Mouse (Mus musculus) embryonic facial prominence, embryonic 13.5 days (tissue): ENCODE measurements around the gene Cep95. TPM values are rescaled to one million over a fixed set of nuclear protein-coding genes. Genes with fewer than 3 reads are reported as not detected.
A peak's percentile ranks its signal among the peaks of the same experiment; 100 is the strongest.
"Not testable (repeated sequence)": the region's sequence is repeated elsewhere in the genome, so short reads cannot be mapped to it uniquely, and the experiment has no call there.

Experiments used
- ATAC-seq: fragments of 200-750 bp; cut with Nextera tagmentation; 2 replicates; pipeline ENCODE4 v1.8.0; 2017; ENCODE audit warnings: low read depth; ENCODE audit not compliant: insufficient number of reproducible peaks, insufficient read depth, low FRiP score, low TSS enrichment
- H3K27ac ChIP-seq: fragments of 300-500 bp; sonication (generic); 2 replicates; pipeline ENCODE4 v1.5.1; 2015; ENCODE audit warnings: moderate library complexity, mild to moderate bottlenecking, inconsistent platforms
- H3K27me3 ChIP-seq: fragments of 300-500 bp; sonication (generic); 2 replicates; pipeline ENCODE4 v1.6.1; 2015; ENCODE audit warnings: mild to moderate bottlenecking, inconsistent platforms
- H3K36me3 ChIP-seq: fragments of 300-500 bp; sonication (generic); 2 replicates; pipeline ENCODE4 v1.6.1; 2015; ENCODE audit warnings: mild to moderate bottlenecking, inconsistent platforms
- H3K4me1 ChIP-seq: fragments of 300-500 bp; sonication (generic); 2 replicates; pipeline ENCODE4 v1.6.1; 2015; ENCODE audit warnings: inconsistent platforms
- H3K4me2 ChIP-seq: fragments of 300-500 bp; sonication (generic); 2 replicates; pipeline ENCODE4 v1.6.1; 2015; ENCODE audit warnings: moderate library complexity, mild to moderate bottlenecking, inconsistent platforms
- H3K4me3 ChIP-seq: fragments of 300-500 bp; sonication (generic); 2 replicates; pipeline ENCODE4 v1.5.1; 2015; ENCODE audit warnings: mild to moderate bottlenecking, inconsistent platforms
- H3K9ac ChIP-seq: fragments of 300-500 bp; sonication (generic); 2 replicates; pipeline ENCODE4 v1.6.1; 2015; ENCODE audit warnings: mild to moderate bottlenecking, inconsistent platforms
- H3K9me3 ChIP-seq: fragments of 300-500 bp; sonication (generic); 2 replicates; pipeline ENCODE4 v1.6.1; 2016; ENCODE audit warnings: inconsistent platforms
- WGBS: fragments of 180-500 bp; shearing (Covaris S2); methylation state at CpG from one replicate; pipeline ENCODE4 v1.1.7; 2015; ENCODE audit warnings: mixed read lengths; 5-methylcytosine and 5-hydroxymethylcytosine counted together
- polyA plus RNA-seq: library from polyadenylated mRNA; unstranded; fragments of >200 nt; fragmentation: Nextera tagmentation; extraction: Ambion mirVana; gene quantifications from 2 replicates; pipeline ENCODE4 v1.2.1, GENCODE M21; 2015

Gene Cep95
- polyA plus RNA-seq, 1 experiment from 2014 or later, result 28.2 TPM

DNA sequence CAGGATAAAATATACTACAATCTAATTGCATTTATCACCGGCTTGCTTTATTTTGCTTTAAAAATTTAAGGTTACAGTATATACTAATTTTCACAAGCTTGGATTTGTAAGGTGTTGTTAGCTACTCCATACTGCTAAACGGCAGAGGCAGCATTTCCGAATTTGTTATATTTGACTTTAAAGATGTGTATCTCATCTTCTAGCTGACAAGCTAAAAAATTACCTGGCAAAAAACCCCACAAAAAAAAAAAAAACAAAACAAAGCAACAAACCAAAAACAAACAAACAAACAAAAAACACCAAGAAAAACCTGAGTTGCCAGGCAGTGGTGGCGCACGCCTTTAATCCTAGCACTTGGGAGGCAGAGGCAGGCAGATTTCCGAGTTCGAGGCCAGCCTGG lies 10.9 kb upstream of the Cep95 start:
- H3K27ac ChIP-seq, result no peak overlapping the region
- H3K9ac ChIP-seq, result no peak overlapping the region; the same call in 1 of the 2 replicates
- H3K4me1 ChIP-seq, result peaks cover 12% of the 10 kb centered on the region
- ATAC-seq, result no peak
- 94% methylated on average over 7 of the region's 7 CpGs for WGBS
- peaks cover 60% of the 10 kb centered on the region for H3K36me3 ChIP-seq
- no peaks in the 10 kb centered on the region for H3K9me3 ChIP-seq
- H3K4me2 ChIP-seq, result peak overlapping the region; percentile 65
- no peaks in the 10 kb centered on the region for H3K27me3 ChIP-seq
- peak overlapping the region; percentile 73 for H3K4me3 ChIP-seq

DNA sequence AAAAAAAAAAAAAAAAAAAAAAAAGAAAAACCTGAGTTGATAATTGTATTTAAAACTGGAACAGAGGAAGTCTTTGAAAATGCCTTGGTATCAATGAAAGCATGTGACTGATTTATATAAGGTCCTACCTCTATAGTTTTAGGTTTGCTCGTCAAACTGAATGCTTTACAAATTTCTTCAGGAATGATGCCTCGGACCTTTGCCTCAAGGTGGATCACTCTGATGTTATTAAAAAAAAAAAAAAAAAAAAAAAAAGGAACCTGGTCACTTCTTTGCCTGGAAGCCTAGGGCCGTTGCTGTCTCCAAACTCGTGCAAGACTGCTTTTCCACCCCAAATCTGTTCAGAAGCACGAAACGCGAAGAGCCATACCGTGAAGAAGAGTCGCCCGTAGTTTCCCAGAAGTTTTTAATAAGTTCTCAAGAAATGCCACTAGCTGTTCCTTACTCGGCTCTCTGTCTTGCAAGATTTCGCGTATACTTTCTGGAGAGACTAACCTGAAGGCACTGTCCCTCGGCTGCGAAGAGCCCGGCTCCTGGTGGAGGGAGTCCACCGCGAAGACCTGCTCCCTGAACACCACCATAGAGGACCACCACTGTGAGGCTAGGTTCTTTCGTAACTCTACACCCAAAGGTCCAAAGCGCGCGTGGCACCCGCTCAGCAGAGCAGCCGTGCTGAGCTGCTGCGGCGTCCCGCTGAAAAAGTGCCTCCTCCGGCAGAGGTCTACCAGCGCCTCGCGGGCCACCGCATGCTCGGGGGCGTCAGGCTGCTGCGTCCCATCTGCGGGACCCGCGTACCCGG lies 10.3 kb upstream of the Cep95 start:
- H3K4me2 ChIP-seq, result peak overlapping the region; percentile 65
- no peaks in the 10 kb centered on the region for H3K9me3 ChIP-seq
- H3K4me3 ChIP-seq, result peak overlapping the region; percentile 73
- no peaks in the 10 kb centered on the region for H3K27me3 ChIP-seq
- H3K27ac ChIP-seq, result peak overlapping the region; percentile 99
- peak; percentile 81 for ATAC-seq
- WGBS, result 2% methylated on average over 39 of the region's 39 CpGs
- peaks cover 12% of the 10 kb centered on the region for H3K4me1 ChIP-seq
- peak overlapping the region; percentile 89 for H3K9ac ChIP-seq
- H3K36me3 ChIP-seq, result peaks cover 60% of the 10 kb centered on the region

DNA sequence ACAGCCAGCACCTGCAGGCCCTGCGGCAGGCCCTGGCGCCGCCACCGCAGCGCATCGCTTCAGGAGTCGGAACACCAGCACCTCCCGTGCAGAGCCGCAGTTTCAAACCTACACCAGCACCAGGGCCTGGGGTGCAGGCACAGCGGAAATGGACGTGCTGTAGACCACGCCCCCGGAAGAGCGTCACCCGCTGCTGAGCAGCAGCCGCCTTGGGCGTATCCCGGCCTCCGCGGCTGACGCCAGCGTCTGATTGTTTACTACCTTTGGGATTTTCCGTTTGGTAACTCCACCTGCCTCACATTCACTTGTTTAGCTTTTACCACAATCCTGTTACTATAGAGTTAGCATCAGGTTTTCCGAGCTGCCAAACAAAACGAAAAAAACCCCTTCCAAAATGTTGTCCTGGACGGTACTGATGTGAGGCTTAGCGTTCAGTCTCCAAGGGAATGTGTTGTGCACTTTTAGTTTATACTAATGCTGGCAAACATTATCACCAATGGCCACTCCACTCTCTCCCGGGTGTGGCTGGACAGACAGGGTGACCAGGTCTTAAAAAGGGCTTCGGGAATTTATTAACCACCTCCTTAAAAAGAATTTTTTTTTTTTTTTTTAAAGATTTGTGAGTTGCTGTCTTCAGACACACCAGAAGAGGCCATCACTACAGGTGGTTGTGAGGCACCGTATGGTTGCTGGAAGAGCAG lies 9.5 kb upstream of the Cep95 start, which contains the start of gene Polg2:
Gene Polg2 (minus strand): TSS at position 150 of the 701 bp plus-strand sequence.
- H3K4me3 ChIP-seq, result peak within 1 kb of the TSS; percentile 73
- H3K9me3 ChIP-seq, result no peaks in the 10 kb centered on the region
- 3% methylated on average over 30 of the region's 30 CpGs for WGBS
- H3K4me1 ChIP-seq, result peaks cover 12% of the 10 kb centered on the region
- no peaks in the 10 kb centered on the region for H3K27me3 ChIP-seq
- peak within 1 kb of the TSS; percentile 65 for H3K4me2 ChIP-seq
- ATAC-seq, result peak; percentile 97
- peak within 1 kb of the TSS; percentile 99 for H3K27ac ChIP-seq
- H3K9ac ChIP-seq, result peak within 1 kb of the TSS; percentile 89
- peaks cover 60% of the 10 kb centered on the region for H3K36me3 ChIP-seq

DNA sequence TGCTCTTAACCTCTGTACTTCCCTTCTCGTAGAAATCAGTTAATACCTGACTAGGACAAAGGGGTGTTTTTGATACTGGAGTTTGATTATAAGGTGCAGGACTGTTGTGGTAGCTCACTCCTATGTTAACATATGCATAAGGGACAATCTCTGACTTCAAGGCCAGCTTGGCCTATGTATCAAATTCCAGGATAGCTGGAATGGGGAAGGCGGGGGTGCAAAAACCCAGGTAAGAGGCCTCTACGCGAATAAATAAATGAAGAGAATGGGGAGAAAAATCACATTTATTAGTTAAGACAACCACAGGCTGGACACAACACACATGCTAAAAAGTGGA lies 9.0 kb upstream of the Cep95 start:
- ATAC-seq, result no peak
- peak overlapping the region; percentile 73 for H3K4me3 ChIP-seq
- H3K27me3 ChIP-seq, result no peaks in the 10 kb centered on the region
- H3K4me1 ChIP-seq, result peaks cover 12% of the 10 kb centered on the region
- no peak overlapping the region for H3K9ac ChIP-seq
- H3K27ac ChIP-seq, result peak overlapping the region; percentile 99
- peaks cover 59% of the 10 kb centered on the region for H3K36me3 ChIP-seq
- no peaks in the 10 kb centered on the region for H3K9me3 ChIP-seq
- H3K4me2 ChIP-seq, result peak overlapping the region; percentile 65
- WGBS, result 65% methylated on average over 4 of the region's 4 CpGs

DNA sequence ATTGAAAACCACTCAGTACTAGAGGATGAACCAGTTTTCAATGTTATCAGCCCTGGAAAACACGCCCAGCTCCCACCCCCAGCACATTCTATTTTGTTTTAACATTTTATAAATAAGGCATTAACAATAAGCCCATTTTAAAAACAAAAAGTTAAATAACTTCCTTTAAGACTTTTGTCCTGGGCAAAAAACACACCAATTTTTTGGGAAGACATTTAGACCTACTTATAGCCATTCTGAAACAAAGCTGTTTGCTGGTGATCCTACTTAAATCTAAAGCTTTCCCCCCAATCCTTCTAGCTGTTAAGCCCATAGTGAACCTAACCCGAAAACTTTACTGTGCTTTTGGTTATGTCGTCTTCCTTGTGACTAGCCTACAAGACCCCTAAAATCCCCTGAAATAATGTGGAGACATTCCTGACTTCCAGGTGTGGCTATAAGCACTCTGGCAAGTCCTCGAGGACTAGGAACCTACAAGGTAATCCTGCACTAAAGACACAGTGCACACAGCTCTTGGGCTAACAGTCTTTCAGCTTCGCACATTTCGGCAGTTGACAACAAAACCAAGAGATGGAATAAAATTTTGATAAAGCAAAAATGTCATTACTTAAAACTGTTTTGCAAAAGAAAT lies 8.3 kb upstream of the Cep95 start:
- peaks cover 59% of the 10 kb centered on the region for H3K36me3 ChIP-seq
- H3K27ac ChIP-seq, result no peak overlapping the region
- no peak overlapping the region for H3K9ac ChIP-seq
- no peaks in the 10 kb centered on the region for H3K27me3 ChIP-seq
- H3K4me3 ChIP-seq, result no peak overlapping the region
- WGBS, result 78% methylated on average over 6 of the region's 6 CpGs
- H3K9me3 ChIP-seq, result no peaks in the 10 kb centered on the region
- no peak for ATAC-seq
- peak overlapping the region; percentile 18; the same call in 1 of the 2 replicates for H3K4me2 ChIP-seq
- H3K4me1 ChIP-seq, result peaks cover 19% of the 10 kb centered on the region

DNA sequence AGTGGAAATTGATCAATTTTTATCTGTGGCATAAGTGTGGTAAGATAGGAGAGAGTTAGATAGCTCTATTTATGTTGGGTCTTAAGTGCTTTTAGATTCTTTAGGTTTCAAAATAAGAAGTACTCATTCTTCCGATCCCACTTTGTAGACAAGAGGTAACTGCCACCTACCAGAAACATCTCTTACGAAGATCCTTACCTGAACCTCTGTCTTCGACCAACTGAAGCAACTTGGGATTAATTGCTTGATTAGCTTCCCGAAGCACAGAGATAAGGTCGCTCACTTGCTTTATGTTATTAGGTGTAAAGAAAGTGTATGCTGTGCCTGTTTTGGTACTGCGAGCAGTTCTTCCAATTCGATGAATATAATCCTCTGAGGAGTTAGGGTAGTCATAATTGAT lies 6.8 kb upstream of the Cep95 start:
- 92% methylated on average over 7 of the region's 7 CpGs for WGBS
- H3K9me3 ChIP-seq, H3K4me3 ChIP-seq, H3K9ac ChIP-seq, ATAC-seq, H3K27ac ChIP-seq, H3K4me2 ChIP-seq, H3K27me3 ChIP-seq: not testable (repeated sequence)
- Histone ChIP-seq H3K4me1 (peaks cover 24% of the 10 kb centered on the region), H3K36me3 (peaks cover 58% of the 10 kb centered on the region)

DNA sequence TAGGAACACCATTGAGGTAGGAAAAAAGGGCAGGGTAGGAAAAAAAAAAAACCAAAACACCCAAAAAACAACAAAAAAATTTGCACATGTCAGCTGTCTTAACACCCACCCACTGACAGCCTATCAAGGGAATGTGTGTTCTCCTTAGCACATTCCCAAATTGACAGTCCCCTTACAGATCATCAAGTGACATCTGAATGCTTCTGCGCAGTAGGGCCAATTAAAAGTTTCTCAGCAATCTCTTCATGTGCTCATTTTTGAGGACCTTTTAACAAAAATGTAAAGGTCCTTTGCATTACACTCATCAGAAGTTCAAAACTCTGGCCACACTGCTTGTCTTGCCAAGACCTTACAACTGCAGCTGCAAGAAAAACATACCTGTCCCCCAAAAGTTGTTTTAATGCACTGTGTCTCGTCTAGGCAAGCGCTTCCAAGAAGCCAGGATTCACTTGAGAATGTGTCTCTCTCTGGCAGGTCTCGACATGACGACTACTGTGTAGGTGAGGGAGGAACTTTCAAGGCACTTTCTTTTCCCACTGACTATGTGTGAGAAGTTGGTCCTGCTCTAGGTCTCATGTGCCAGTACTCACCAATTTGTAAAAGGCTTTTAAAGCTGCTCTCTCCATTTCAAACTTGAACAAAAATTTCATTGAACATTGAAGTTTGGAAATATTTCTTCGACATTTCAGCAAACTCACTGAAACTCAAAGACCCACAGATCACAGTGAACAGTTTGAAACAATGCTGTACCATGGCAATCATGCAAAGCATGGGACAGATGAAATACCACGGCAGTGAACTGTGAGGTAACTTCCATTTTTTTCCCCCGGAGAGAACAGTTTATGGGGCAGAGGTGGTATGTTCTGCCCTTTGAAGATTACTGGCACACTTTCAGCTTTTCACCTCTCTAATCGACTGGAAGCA lies 5.9 kb upstream of the Cep95 start:
- Histone ChIP-seq H3K4me2 (no peak overlapping the region), H3K9me3 (no peaks in the 10 kb centered on the region), H3K27me3 (no peaks in the 10 kb centered on the region), H3K9ac (no peak overlapping the region), H3K4me3 (no peak overlapping the region), H3K27ac (no peak overlapping the region), H3K36me3 (peaks cover 58% of the 10 kb centered on the region), H3K4me1 (peaks cover 17% of the 10 kb centered on the region)
- 76% methylated on average over 9 of the region's 9 CpGs for WGBS
- no peak for ATAC-seq

DNA sequence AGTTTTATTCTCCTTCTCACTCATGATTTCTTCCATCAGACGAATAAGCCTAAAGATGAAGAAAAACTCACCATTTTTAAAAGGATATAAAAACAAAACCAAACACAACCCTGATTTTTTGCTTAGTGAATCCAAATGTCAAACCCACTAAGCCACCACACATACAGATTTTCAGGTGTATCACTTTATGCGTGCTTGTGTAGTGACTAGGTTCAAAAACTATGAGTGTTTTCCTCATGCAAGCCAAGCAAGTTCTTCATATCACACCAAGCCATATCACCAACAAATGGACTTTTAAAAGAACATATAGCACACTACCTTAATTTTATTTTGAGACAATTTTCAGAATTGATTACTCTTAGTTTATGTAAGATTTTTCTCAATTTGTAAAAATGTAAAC lies 4.6 kb upstream of the Cep95 start:
- Histone ChIP-seq H3K27me3 (no peaks in the 10 kb centered on the region), H3K4me1 (peaks cover 17% of the 10 kb centered on the region), H3K9me3 (no peaks in the 10 kb centered on the region), H3K4me2 (no peak overlapping the region), H3K9ac (no peak overlapping the region), H3K27ac (no peak overlapping the region), H3K4me3 (no peak overlapping the region), H3K36me3 (peaks cover 58% of the 10 kb centered on the region)
- no peak for ATAC-seq
- WGBS, result 78% methylated on average over 2 of the region's 2 CpGs

DNA sequence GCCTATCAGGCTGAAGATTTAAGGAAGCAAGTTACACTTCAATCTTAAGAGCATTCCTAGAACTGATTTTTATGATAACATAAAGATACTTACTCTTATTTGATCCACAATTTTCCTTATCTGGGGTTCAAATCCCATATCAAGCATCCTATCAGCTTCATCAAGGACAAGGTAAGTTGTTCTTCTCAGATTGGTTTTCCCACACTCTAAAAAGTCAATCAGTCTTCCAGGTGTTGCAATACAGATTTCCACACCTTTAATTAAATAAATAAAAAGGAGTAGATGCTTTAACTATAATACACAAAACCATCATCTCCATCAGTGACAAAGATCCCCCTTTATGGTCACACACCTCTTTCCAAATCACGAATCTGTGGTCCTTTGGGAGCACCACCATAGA lies 4.0 kb upstream of the Cep95 start:
- H3K4me2 ChIP-seq, result no peak overlapping the region; the same call in 1 of the 2 replicates
- peaks cover 56% of the 10 kb centered on the region for H3K36me3 ChIP-seq
- H3K9me3 ChIP-seq, result no peaks in the 10 kb centered on the region
- WGBS, result 78% methylated on average over 1 of the region's 1 CpGs
- no peaks in the 10 kb centered on the region for H3K27me3 ChIP-seq
- no peak overlapping the region for H3K9ac ChIP-seq
- ATAC-seq, result no peak
- peak overlapping the region; percentile 87; the same call in 1 of the 2 replicates for H3K4me3 ChIP-seq
- no peak overlapping the region for H3K27ac ChIP-seq
- H3K4me1 ChIP-seq, result peaks cover 14% of the 10 kb centered on the region

DNA sequence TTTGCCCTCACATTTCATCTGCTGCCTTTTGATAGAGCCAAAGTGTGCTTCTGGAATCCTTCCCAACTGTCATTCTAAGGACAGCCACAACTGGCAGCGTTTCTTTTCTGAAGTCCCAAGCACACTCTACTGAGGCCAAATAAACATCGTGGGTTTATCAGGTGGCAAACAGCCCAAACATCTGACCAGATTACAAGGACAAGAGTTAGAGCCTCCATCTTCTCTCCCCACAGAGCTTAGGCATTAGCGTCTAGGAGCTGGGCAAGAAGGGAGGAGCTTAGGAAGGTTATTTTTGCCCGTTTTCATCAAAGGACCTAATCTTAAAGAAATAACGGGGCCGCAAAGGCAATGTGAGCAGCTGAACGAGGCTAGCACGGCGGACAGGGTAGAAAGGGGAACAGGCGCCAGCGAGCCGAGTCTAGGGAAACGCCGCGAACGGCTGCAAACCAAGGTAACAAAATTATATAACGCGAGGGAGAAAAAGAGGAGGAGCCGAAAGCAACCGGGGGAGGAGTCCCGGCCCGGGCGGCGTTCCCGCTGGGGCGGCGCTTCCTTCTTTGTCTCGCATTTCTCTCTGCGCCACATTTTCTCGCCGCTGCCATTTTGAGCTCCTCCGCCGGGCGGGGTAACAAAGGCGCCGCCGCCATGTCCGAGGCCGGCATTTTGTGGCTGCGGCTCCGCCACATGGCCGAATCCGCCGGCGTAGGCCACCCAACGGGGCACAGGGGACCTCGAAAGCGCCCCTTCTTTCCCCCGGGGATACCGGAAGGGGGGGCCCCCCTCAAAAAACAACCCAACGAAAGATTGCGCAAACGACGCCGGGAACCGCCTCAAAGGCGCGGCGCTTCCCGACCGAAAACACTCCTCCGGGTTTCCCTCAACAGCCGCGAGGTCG lies 1.7 kb upstream of the Cep95 start:
- Histone ChIP-seq H3K27ac (peak overlapping the region; percentile 99), H3K36me3 (peaks cover 48% of the 10 kb centered on the region), H3K9ac (peak overlapping the region; percentile 99), H3K4me2 (peak overlapping the region; percentile 81), H3K4me1 (peaks cover 18% of the 10 kb centered on the region), H3K27me3 (no peaks in the 10 kb centered on the region), H3K9me3 (no peaks in the 10 kb centered on the region), H3K4me3 (peak overlapping the region; percentile 87)
- WGBS, result under 1% methylated on average over 65 of the region's 65 CpGs
- no peak for ATAC-seq
